Mouse (Mus musculus): ENCODE measurements around the gene Neurod4.

Gene Neurod4

GRCm38 (mm10) chr10:130234576-130234975, 45.5 kb downstream of the Neurod4 start:
- no peak for DNase-seq (ENCODE audit: low spot score)

GRCm38 (mm10) chr10:130232117-130232516, 47.9 kb downstream of the Neurod4 start:
- no peak for DNase-seq (ENCODE audit: low spot score)

GRCm38 (mm10) chr10:130229584-130229983, 50.5 kb downstream of the Neurod4 start:
- no peak for DNase-seq (ENCODE audit: low spot score)

- DNase-seq (ENCODE audit: low spot score): no peak
Observed at GRCm38 (mm10) chr10:130228246-130228645, 51.8 kb downstream of the Neurod4 start.

- no peak for DNase-seq (ENCODE audit: low spot score)
Observed at GRCm38 (mm10) chr10:130225034-130225433, 55.0 kb downstream of the Neurod4 start.

All from urinary bladder, postnatal 10 days (tissue).